Mouse (Mus musculus) layer of hippocampus, adult 8-10 months (tissue): Measurements from ENCODE around the gene Tyk2. TPM values are rescaled to one million over a fixed set of nuclear protein-coding genes. Genes with fewer than 3 reads are reported as not detected.
A peak's percentile ranks its signal among the peaks of the same experiment; 100 is the strongest.

Source experiments
- DNase-seq, 2 experiments: peaks; one replicate each; pipeline ENCODE4 v3.0.0; 2022; ENCODE audit warnings: low spot score in 2 of 2
- total RNA-seq, 4 experiments: library from RNA; stranded (reverse); gene quantifications; 2 replicates each; pipeline ENCODE4 v1.2.4; 2022

Tyk2 gene
- total RNA-seq, 4 experiments from 2014 or later = 17.1 to 20.7 (median 18.7) TPM

GRCm38 (mm10) chr9:21114190-21114589 lies 16.9 kb downstream of the Tyk2 start:
- no peak for DNase-seq

- no peak for DNase-seq
Observed at GRCm38 (mm10) chr9:21113751-21114150, 17.3 kb downstream of the Tyk2 start.

DNA sequence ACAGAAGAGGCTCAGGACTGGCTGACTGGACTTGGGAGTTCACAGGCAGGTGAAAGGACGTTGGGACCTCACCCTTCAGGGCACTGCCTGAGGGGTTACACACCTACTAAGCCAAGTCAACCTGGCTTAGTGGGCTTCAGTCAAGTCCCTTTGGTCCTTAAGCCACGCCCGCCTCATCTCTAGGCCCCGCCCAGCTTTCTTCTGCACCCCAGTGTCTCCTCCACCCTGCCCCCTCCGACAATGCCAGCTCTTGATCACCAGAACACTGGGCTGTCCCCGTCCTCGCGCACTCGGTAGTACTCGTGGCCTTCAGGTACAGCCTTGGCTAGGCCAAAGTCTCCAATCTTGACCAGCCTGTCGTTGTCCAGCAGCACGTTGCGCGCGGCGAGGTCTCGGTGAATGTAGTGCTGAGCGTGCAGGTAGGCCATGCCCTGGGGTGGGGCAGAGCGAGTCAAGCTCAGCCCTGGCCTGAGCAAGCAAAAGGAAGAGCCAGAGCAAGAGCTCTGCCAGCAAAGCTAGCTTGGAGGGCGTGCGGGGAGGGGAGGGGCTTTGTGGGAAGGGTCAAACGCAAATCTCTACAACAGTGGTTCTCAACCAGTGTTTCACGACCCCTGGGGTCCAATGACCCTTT lies 23.3 kb downstream of the Tyk2 start:
- no peak for DNase-seq

DNA sequence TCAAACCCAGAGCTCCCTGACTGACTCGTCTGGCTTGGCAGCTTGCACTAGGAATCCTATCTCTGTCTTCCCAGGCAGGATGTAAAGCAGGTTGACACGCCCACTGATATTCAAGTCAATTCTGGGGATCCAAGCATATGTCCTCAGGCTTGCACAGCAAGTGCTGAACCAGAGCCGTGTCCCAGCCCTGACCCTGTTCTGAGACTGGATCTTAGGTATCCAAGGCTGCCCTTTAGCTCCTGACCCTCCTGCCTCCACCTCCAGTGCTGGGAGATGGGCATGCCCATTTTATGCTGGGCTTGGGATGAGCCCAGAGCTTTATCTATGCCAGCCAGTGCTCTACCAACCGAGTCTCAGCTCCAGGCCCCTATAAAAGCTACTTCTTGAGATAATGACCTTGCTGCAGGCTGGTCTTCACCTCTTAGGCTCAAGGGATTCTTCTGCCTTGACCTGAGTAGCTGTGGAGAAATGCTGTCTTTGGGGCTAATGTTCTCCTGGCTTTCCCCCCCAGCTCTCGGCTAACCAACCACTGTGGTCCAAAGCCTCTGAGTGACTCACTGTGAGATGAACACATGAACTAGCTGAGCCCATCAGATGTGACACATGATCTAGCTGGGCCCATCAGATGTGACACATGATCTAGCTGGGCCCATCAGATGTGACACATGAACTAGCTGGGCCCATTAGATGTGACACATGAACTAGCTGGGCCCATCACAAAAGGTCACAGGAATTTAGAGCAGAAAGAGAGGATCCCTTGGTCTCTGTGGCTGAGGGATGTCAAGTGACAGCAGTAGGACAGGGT lies 25.1 kb downstream of the Tyk2 start:
- DNase-seq = no peak

GRCm38 (mm10) chr9:21104814-21105213 lies 26.2 kb downstream of the Tyk2 start:
- no peak for DNase-seq

GRCm38 (mm10) chr9:21102076-21102475 lies 29.0 kb downstream of the Tyk2 start:
- no peak for DNase-seq

DNA sequence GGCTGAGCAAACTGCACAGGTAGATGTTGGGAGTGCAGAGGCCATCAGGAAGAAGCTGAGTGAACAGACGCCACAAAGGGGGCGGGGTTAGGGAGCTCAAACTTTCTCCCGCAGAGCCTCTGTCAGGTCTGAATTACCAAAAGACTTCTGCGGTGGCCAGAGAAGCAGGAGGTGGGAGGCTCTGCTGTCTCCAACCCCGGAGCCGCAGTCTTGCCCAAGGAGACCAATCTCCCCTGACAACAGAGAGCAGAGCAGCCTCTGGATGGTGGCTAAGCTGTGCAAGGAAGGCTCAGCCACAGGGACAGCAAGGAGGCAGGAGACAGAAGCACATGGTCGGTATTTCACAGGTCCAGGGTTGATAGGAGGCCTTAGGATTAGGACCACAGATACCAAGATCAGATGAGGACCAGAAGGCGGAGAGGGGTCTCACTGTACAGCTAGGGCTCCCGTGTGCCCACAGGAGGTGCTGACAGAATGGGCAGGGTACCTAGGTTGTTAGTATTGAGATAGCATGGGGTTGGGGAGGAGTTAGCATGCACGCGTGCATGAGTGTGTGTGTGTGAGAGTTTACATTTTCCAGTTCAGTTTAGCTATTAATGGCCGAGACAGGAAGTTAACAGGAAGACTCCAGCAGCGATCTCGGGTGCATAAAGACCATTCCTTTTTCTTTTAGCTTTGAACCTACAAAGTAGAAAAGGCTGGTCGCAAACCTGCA lies 30.4 kb downstream of the Tyk2 start:
- DNase-seq = no peak

GRCm38 (mm10) chr9:21097793-21098192 lies 33.2 kb downstream of the Tyk2 start:
- DNase-seq = peak; percentile 61 to 73

DNA sequence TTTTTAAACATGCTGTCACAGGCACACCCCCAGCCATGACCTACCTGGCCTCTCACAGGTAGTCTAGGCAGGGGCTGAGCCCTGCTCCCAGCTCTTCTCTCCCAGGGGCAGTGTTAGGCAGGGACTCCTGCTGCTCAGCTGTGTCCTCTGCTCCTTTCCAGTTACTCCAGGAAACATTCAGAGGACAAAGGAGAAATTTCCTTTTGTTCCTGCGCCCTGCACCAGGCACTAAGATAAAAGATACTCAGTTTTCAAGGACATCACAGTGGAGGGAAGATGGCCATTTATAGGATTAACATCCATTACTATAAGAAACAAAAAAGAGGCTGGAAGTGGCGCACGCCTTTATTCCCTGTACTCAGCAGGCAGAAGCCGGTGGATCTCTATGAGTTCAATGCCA lies 35.1 kb downstream of the Tyk2 start:
- no peak for DNase-seq

- no peak for DNase-seq
Observed at GRCm38 (mm10) chr9:21093423-21093822, 37.6 kb downstream of the Tyk2 start.

GRCm38 (mm10) chr9:21091707-21092320 lies 39.2 kb downstream of the Tyk2 start, which contains the start of the genes Gm38431 and Raver1:
Gene Gm38431, minus strand, starts transcription at chr9:21091997.
Gene Raver1, minus strand, starts transcription at chr9:21092008.
- DNase-seq = peak; percentile 97

GRCm38 (mm10) chr9:21090972-21091706 lies 39.9 kb downstream of the Tyk2 start:
- no peak for DNase-seq

DNA sequence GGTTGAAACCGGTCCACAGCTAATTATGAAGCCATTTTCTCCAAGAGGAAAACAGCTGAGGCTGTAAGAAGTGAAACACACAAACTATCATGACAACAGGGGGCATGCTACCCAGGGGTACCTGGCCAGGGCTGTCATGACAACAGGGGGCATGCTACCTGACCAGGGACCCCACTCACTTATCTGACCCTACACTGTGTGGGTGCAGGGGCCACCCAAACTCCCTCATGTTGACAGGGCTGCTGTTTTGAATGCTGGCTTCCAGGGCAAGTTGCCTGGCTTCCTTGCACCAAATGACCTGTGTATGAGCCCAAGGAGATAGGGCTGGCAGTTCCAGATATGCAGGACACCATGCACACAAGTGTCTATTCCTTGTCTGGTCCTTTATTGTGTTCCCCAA lies 40.5 kb downstream of the Tyk2 start:
- DNase-seq = no peak

- DNase-seq = no peak
Observed at GRCm38 (mm10) chr9:21083324-21083723, 47.7 kb downstream of the Tyk2 start.

DNA sequence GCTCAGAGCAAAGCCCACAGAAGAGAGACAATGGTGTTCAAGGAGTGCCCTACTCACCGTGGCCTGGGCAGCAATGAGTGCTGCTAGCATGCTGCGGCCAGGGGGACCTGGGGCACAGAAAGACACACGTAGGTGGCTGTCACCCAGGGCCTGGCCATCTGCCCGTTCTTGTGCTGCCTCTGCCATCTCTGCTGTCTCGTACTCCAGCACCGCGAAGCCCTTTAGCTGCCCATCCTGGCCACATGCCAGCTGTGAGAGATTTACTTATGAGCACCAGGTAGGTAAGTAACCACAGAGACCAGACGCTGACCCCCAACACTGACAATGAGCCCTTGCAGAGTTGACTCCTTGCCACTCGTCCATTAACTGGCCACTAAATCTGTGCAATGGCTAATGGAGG lies 49.9 kb downstream of the Tyk2 start:
- DNase-seq = no peak

GRCm38 (mm10) chr9:21075625-21076024 lies 55.4 kb downstream of the Tyk2 start:
- DNase-seq = no peak

GRCm38 (mm10) chr9:21074173-21074572 lies 56.9 kb downstream of the Tyk2 start:
- no peak for DNase-seq

DNA sequence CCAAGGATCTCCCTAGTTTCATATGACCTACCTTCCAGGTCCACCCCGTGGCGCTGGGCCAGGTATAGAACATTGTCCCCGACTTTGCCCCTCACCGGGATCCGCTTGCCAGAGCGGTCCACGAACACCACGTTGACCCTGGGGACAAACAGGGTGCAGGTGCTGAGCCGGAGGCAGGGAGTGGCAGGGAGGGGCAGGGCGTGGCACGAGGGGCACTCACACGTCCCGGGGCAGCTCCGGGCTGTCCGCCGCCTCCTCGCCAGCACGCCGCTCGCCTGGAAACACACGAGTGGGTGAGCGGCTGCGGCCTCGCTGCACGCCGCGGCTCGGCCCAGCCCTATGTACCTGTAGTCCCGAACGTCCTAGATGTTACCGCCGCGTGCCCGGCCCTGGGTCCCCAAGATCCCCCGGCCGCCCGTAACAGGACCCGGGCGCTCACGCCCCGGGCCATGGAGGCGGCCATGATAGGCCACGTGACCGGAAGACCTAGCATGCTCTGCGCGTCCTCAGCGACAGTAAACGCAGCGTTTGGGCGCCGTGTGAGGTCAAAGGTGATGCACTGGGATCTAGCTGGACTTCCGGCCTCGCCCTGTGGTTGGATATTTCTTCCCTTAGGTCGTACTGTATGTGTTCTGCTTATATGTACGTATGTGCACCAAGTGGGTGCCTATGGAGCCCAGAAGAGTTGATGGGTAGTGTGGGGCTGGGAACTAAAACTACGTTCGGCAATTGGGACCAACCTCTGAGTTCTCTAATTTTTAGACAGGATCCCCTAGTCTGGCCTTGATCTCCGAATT lies 57.8 kb downstream of the Tyk2 start, which contains the start of the genes Gm49373 and Fdx1l:
Gm49373 (minus strand) TSS at position 53 of the 797 bp plus-strand sequence.
Fdx1l (minus strand) TSS at position 571 of the 797 bp plus-strand sequence.
- DNase-seq = peak; percentile 89 to 94

GRCm38 (mm10) chr9:21072641-21073040 lies 58.4 kb downstream of the Tyk2 start:
- DNase-seq = no peak
